Mouse (Mus musculus) adrenal gland, postnatal 14 days (tissue): ENCODE data around the gene Msh6. TPM values are rescaled to one million over a fixed set of nuclear protein-coding genes. Genes with fewer than 3 reads are reported as not detected.
A peak's percentile ranks its signal among the peaks of the same experiment; 100 is the strongest.
"Not testable (repeated sequence)": the region's sequence is repeated elsewhere in the genome, so short reads cannot be mapped to it uniquely, and the experiment has no call there.

Source experiments
- DNase-seq: peaks from one replicate; pipeline ENCODE4 v3.0.0; 2021; ENCODE audit warnings: mixed read lengths
- total RNA-seq: library from RNA; stranded (reverse); gene quantifications from 2 replicates; pipeline ENCODE4 v1.2.3, GENCODE M21; 2021

Gene Msh6
- total RNA-seq, 1 experiment from 2014 or later: 19.0 TPM

GRCm38 (mm10) chr17:87979696-87980095 is 4.8 kb downstream of the Msh6 start:
- not testable (repeated sequence) for DNase-seq

DNA sequence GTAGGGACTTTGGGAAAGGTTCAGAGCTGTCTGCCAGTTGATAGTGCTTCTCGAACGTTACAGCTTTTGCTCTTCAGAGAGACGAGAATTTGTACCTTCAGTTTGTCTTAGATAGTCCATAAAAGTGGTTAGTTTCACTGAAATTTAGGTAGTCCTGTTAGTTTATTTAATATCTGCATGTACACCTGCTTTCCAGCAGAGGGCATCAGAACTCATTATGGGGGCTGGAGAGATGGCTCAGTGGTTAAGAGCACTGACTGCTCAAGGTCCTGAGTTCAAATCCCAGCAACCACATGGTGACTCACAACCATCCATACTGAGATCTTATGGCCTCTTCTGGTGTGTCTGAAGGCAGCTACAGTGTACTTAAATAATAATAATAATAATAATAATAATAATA is 7.2 kb downstream of the Msh6 start:
- DNase-seq: no peak

DNA sequence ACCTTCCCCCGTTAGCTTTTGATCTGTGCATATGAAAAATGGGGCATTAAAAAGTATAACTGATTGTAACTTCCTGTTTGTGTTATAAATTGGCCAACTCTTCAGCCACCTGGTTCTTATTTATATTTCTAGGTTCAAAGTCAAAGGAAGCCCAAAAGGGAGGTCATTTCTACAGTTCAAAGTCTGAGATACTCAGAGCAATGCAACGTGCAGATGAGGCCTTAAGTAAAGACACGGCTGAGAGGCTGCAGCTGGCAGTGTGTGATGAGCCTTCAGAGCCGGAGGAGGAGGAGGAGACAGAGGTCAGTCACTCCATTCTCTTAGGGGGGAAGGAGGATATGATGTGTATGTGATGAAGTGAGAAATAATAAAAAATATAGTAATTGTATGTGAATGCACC is 8.5 kb downstream of the Msh6 start:
- no peak for DNase-seq

- no peak for DNase-seq
These were observed 9.8 kb downstream of the Msh6 start for GRCm38 (mm10) chr17:87984440-87985214.

DNA sequence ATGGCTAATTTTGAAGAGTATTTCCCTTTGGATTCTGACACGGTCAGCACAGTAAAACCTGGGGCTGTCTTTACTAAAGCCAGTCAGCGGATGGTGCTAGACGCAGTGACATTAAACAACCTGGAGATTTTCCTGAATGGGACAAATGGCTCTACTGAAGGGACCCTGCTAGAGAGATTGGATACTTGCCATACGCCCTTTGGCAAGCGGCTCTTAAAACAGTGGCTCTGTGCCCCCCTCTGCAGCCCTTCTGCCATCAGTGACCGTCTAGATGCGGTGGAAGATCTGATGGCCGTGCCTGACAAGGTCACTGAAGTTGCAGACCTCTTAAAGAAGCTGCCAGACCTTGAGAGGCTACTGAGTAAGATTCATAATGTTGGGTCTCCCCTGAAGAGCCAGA is 11.1 kb downstream of the Msh6 start:
- DNase-seq: no peak

DNA sequence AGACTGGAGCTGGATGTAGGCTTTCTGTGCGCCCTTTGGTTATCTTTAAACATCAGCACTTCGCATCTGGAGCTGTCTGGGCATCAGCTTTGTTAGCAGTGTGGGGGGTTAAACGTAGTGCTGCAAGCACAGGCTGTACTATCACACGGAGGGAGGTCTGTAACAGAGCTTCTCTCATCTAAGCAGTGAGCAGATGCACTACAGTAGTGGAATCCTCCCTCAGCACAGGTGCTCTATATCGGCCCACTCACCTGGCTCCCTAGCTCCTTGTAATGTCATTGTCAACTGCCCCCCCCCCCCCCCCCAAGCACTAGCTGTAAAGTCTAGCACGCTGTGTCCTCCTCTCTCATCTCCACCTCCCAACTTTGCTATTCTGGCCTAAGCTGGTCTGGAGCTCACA is 12.6 kb downstream of the Msh6 start:
- DNase-seq: no peak

DNA sequence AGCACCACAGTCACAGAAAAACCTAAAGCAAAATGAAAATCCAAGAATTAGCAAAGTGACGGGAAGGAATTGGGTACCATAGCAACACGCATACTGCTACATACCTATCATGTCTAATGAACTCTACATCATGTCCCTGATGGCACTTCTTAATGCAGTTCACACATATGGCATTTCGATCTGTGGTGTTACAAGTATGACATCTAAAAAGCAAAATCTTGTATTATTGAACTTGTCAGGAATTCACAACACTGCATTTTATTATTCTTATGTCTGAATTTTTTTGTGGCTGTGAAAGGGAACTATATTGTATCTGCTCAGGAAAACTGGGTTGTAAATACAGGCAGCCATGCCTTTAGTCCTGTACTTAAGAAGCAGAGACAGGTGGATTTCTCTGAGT is 17.3 kb downstream of the Msh6 start:
- DNase-seq: no peak

GRCm38 (mm10) chr17:87993338-87993737 is 18.5 kb downstream of the Msh6 start:
- no peak for DNase-seq

GRCm38 (mm10) chr17:87997808-87998207 is 22.9 kb downstream of the Msh6 start:
- DNase-seq: no peak

DNA sequence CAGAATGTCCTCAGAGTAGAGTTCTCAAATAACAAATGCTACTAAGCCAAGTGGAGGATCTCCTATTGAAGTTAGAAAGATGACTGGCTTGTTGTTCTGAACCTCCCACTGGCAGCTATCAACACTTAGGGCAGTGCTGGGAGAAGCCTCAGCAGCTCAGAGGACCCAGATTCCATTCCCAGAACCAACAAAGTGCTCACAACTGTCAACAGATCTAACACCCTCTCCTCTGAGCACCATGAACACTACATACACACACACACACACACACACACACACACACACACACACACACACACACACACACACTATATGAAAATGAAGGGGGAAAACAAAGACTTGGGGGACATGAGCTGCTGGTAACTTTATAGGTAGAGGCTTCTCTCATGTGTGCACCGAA is 30.0 kb downstream of the Msh6 start:
- no peak for DNase-seq

DNA sequence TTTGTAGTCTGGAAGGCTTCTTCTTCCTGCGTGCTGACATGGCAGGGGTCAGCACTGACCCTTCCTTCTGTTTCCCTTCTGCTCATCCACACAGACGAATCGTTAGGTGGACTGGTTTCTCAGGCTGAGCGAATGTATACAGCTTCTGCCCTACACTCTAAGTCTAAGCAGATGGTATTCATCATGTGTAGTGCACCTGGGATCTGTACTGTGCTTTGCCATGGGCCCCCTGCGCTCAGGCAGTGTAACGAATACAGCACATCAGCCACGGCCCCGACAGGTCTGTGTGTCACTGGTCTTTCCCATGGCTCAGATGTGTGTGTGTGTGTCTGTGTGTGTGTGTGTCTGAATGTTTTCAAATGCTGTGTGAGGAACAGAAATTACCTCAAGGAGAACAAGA is 32.1 kb downstream of the Msh6 start:
- DNase-seq: no peak

- DNase-seq: no peak
These were observed 39.6 kb downstream of the Msh6 start for GRCm38 (mm10) chr17:88014456-88014855.

DNA sequence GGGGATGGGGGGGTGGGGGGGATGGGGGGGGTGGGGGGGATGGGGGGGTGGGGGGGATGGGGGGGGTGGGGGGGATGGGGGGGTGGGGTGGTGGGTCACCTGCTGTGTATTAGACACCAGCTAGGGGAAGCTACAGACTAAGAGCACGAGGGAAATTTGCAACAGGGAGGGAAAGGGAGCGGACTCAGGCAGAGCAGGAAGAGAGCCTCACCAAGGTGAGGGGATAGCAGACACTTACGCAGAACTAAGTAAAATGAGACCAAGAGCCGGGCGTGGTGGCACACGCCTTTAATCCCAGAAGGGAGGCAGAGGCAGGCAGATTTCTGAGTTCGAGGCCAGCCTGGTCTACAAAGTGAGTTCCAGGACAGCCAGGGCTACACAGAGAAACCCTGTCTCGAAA is 41.2 kb downstream of the Msh6 start:
- DNase-seq: not testable (repeated sequence)

DNA sequence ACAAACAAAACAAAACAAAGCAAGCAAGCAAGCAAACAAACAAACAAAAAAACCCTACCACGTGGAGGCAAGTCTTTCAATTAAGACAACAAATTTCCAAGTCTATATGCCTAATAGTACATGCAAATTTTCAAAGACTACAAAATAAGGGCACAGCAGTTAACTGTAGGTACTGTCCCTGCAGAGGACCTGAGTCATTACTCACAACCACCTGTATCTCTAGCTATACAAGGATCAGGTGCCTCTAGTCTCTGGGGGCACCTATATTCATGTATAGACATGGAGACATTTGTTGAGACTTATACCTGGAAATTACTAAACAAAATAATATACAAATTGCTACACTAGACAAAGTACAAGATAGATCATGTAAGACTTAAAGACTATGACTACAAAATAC is 49.1 kb downstream of the Msh6 start:
- DNase-seq: no peak

- peak; percentile 68 for DNase-seq
These were observed 50.4 kb downstream of the Msh6 start for GRCm38 (mm10) chr17:88025227-88025626.

GRCm38 (mm10) chr17:88029194-88029970 is 54.5 kb downstream of the Msh6 start:
- no peak for DNase-seq

DNA sequence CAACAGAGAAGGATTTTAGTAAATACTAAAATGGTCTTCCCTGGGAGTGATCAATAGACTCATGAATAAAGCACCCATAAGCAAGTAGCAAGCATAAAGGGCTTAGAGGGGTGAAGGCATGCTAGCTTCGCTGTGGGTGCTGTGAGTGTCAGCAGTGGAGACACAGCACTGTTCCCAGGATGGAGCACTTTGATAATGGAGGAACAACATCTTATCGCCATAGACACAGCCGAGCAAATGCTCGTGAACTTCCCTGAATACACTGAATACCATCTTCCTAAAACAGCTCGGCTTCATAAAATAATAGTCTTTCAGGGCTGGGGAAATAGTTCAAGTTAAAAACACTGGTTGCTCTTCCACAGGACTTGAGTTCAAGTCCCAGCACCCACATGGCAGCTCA is 56.9 kb downstream of the Msh6 start:
- DNase-seq: no peak

DNA sequence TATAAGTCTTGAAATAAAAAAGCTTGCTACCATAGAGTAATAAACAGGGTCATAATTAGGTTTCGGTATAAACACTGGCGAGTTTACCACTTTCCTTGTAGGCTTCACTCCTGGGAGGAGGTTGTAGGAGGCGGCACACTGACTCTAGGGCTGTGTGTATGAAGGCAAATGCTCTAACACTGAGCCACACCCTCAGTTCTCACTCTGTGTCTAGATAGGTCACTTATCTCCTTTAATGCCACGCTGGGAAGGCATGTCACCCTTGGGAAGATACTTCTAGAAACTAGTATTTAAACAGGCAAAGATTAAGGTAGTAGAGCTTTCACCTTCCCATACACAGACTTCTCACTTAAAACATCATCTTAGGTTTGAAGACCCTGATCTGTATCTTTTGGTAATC is 59.6 kb downstream of the Msh6 start:
- DNase-seq: no peak

Other genes with a start within 250 kb of the Msh6 start
- 0.26 TPM in 1 of 2 replicates, not detected in the other for gene Kcnk12, start 177.1 kb upstream of the Msh6 start, total RNA-seq
- not detected in 2 replicates for gene Rpl36-ps4, start 54.1 kb upstream of the Msh6 start, total RNA-seq
- 58.5 and 61.7 TPM in 2 replicates for gene Fbxo11, start 90.2 kb downstream of the Msh6 start, total RNA-seq